Mouse (Mus musculus): ENCODE measurements around the gene Zfp526. TPM values are rescaled to one million over a fixed set of nuclear protein-coding genes. Genes with fewer than 3 reads are reported as not detected.

The Zfp526 gene
- polyA plus RNA-seq, 1 experiment from 2014 or later, result 1.7 TPM

DNA sequence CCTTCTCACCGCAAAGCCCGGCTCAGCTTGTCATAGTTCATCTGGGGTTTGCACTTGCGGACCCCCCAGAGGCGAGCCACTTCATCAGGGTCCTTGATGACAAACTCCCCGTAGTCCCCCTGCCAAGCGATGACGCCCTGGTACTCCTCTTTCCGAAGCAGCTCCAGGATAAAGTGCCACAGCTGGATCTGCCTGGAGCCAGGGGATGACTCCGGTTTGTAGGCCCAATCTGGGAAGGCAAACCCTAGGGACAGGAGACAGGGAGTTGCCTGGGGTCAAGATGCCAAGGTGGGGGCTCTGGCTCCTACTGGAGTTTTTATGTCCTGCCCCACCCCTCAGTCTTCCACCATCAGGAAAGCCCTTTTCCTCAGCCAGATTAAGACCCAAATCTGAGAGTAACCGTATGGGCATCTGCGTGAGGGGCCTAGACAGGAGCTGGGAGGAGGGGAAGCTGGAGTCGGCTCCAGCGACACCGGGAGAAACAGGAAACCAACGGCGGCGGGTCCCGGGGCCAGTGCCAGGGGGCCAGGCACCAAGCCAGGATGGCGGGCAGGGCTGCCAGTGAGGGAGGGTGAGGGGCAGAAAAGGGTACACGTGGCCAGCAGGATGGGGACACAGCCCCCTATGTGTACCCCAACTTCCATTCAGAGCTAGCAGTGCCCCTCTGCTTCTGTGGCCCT lies 25.0 kb downstream of the Zfp526 start:
- Histone ChIP-seq H3K4me3 (replicated peaks) (peak overlapping the region; percentile 12), H3K9ac (replicated peaks) (peak overlapping the region; percentile 23; the same call in 1 of the 2 replicates)
- whole genome bisulfite sequencing, result 52% methylated on average over 20 of the region's 20 CpGs

DNA sequence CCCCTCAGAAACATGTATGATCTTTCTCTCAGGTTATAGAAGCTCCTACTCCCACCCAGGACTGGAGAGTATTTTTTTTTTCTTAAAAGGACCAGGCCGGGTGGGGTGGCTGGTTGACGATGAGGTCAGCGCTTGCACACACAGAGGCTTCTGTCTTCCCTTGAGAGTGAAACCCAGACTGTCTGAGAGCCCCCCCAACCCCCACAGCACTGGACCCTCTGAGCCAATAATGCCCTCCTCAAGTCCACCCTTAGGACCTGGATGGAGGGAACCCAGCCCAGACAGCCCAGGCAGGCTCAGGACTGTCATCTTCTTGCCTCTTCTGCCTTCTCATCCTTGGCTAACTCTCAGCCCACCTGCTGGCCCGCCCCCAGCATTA lies 25.5 kb downstream of the Zfp526 start:
- H3K9ac ChIP-seq (replicated peaks), result peak overlapping the region; percentile 23; the same call in 1 of the 2 replicates
- H3K4me1 ChIP-seq, result peaks cover 68% of the 10 kb centered on the region
- H3K36me3 ChIP-seq, result no peaks in the 10 kb centered on the region
- H3K4me3 ChIP-seq (replicated peaks), result peak overlapping the region; percentile 19
- H3K4me2 ChIP-seq, result peak overlapping the region; percentile 96
- H3K27ac ChIP-seq (replicated peaks), result peak overlapping the region; percentile 90
- ATAC-seq (ENCODE audit: low FRiP score), result no peak
- H3K27me3 ChIP-seq (replicated peaks), result no peaks in the 10 kb centered on the region
- no peaks in the 10 kb centered on the region for H3K9me3 ChIP-seq (replicated peaks)
- 56% methylated on average over 4 of the region's 4 CpGs for WGBS

More for the DNA sequence above, 25.0 kb downstream of the Zfp526 start:
- peak overlapping the region; percentile 96 for H3K4me2 ChIP-seq
- no peaks in the 10 kb centered on the region for H3K9me3 ChIP-seq (replicated peaks)
- ATAC-seq (ENCODE audit: low FRiP score), result no peak
- H3K4me1 ChIP-seq, result peaks cover 65% of the 10 kb centered on the region
- H3K36me3 ChIP-seq, result no peaks in the 10 kb centered on the region
- H3K27me3 ChIP-seq (replicated peaks), result no peaks in the 10 kb centered on the region
- H3K27ac ChIP-seq (replicated peaks), result peak overlapping the region; percentile 90

GRCm38 (mm10) chr7:25247498-25247897 lies 26.3 kb downstream of the Zfp526 start:
- H3K4me1 ChIP-seq, result peaks cover 75% of the 10 kb centered on the region
- peak overlapping the region; percentile 85 for H3K4me3 ChIP-seq (replicated peaks)
- H3K27ac ChIP-seq (replicated peaks), result peak overlapping the region; percentile 90
- H3K36me3 ChIP-seq, result no peaks in the 10 kb centered on the region
- no peaks in the 10 kb centered on the region for H3K9me3 ChIP-seq (replicated peaks)
- 23% methylated on average over 3 of the region's 3 CpGs for WGBS
- ATAC-seq (ENCODE audit: low FRiP score), result no peak
- no peaks in the 10 kb centered on the region for H3K27me3 ChIP-seq (replicated peaks)
- H3K9ac ChIP-seq (replicated peaks), result peak overlapping the region; percentile 70
- peak overlapping the region; percentile 96 for H3K4me2 ChIP-seq

DNA sequence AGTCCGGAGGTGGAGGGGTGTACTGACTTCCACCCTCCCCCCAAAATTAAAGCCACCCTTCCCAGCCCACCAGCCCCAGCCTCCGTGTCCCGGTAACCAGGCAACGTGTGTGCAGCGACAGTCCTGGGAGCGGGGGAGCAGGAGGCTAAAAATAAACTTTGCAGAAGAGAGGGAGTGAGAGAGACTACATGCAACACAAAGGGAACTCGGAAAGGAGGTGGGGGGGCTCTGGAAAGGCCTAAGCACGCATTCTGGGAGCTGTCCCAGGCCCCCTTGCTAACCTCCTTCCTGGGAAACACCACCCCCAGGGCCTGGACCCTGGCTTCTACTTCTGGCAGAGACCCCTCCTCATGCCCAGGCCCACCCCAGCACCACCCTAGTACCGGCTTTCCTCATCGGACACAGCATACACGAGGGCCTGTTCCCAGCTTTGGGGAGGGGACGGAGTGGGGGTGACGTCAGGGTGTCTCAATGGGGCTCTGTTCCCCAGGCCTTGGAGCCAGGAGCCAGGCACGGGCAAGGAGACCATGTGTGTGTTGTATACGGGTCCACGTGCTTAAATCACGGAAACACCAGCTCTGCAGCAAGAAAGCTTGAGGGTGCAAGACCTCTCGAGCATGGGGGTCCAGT lies 26.9 kb downstream of the Zfp526 start:
- Histone ChIP-seq H3K27ac (replicated peaks) (peak overlapping the region; percentile 90), H3K4me3 (replicated peaks) (peak overlapping the region; percentile 85), H3K36me3 (no peaks in the 10 kb centered on the region), H3K27me3 (replicated peaks) (no peaks in the 10 kb centered on the region), H3K9ac (replicated peaks) (peak overlapping the region; percentile 70), H3K4me1 (peaks cover 76% of the 10 kb centered on the region), H3K9me3 (replicated peaks) (no peaks in the 10 kb centered on the region), H3K4me2 (peak overlapping the region; percentile 96)
- WGBS, result 4% methylated on average over 18 of the region's 18 CpGs
- peak; percentile 20 for ATAC-seq (ENCODE audit: low FRiP score)

DNA sequence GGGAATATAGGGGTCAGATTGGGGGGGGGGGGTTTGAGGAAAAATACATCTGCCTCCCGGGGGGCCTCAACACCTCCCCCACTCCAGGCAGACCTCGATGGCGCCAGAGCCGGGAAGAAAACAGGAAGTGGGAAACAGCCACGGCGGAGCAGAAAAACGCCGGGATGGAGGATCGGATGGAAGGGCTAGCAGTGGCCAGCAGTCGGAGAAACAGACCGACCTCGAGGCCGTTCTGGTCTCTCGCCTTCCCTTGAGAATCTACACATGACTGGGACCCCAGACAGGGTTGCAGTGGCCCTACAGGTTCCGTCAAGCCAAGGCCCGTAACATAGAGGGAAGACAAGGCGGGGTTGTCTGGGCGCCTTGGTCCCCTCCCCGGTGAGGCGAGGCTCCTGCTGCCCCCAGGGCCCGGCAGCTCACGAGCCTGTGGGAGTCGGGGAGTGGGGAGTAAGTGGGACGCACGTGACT lies 27.7 kb downstream of the Zfp526 start:
- H3K4me2 ChIP-seq, result peak overlapping the region; percentile 96
- H3K27me3 ChIP-seq (replicated peaks), result no peaks in the 10 kb centered on the region
- under 1% methylated on average over 25 of the region's 25 CpGs for WGBS
- peak overlapping the region; percentile 70 for H3K9ac ChIP-seq (replicated peaks)
- H3K36me3 ChIP-seq, result no peaks in the 10 kb centered on the region
- H3K4me3 ChIP-seq (replicated peaks), result peak overlapping the region; percentile 85
- H3K27ac ChIP-seq (replicated peaks), result peak overlapping the region; percentile 90
- H3K9me3 ChIP-seq (replicated peaks), result no peaks in the 10 kb centered on the region
- H3K4me1 ChIP-seq, result peaks cover 76% of the 10 kb centered on the region
- peak; percentile 13; the same call in 1 of the 2 replicates for ATAC-seq (ENCODE audit: low FRiP score)

- ATAC-seq (ENCODE audit: low FRiP score), result peak; percentile 43
- Histone ChIP-seq H3K27ac (replicated peaks) (peak overlapping the region; percentile 90), H3K4me2 (peak overlapping the region; percentile 96), H3K9ac (replicated peaks) (peak overlapping the region; percentile 70), H3K36me3 (no peaks in the 10 kb centered on the region), H3K4me3 (replicated peaks) (peak overlapping the region; percentile 85), H3K9me3 (replicated peaks) (no peaks in the 10 kb centered on the region), H3K4me1 (peaks cover 76% of the 10 kb centered on the region), H3K27me3 (replicated peaks) (no peaks in the 10 kb centered on the region)
- 1% methylated on average over 59 of the region's 73 CpGs for WGBS
Observed at GRCm38 (mm10) chr7:25249314-25250140, 28.3 kb downstream of the Zfp526 start.

DNA sequence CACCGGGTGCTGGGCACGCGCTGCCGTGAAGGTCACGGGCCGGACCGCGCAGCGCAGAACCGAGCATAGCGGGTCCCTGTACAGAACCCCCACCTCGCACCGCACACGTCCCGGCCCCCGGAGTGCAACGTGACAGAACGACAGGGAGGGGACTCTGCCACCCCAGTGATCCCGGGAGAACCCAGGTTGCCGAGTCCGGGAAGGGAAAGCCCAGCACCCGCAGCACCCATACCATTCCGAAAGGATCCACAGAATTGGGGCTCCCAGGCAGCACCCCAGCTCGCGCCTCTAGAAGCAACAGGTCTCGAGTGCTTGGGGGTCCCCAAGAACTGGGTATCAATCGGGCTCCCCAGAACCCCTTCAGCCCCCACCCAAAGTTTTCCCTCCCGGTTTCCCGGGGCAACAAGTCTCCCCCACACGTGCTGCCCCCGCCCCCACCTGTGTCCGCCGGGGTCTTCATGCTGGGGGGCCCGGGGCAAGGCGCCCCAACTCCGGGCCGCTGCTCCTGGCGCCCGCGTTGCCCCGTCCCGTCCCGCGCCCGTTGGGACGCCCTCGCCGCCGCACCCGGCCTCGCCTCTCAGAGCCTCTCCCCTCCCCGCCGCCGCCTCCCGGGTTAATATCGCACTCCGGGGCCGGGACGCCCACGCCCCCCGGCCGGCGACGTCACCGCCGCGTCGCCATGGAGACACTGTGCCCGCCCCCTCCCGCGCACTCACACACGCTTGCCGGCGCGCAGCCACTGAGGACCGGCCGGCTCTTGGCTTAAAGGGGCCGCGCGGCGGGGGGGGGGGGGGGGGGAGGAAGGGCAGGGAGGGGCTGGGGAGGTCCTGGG lies 29.1 kb downstream of the Zfp526 start, which contains the start of gene Erf:
Gene Erf (minus strand): TSS at position 621 of the 832 bp plus-strand sequence.
- no peaks in the 10 kb centered on the region for H3K27me3 ChIP-seq (replicated peaks)
- H3K4me1 ChIP-seq, result peaks cover 67% of the 10 kb centered on the region
- under 1% methylated on average over 74 of the region's 81 CpGs for WGBS
- peak; percentile 85 for ATAC-seq (ENCODE audit: low FRiP score)
- H3K9me3 ChIP-seq (replicated peaks), result no peaks in the 10 kb centered on the region
- peak within 1 kb of the TSS; percentile 96 for H3K4me2 ChIP-seq
- H3K36me3 ChIP-seq, result no peaks in the 10 kb centered on the region
- H3K27ac ChIP-seq (replicated peaks), result peak within 1 kb of the TSS; percentile 90
- peak within 1 kb of the TSS; percentile 70 for H3K9ac ChIP-seq (replicated peaks)
- H3K4me3 ChIP-seq (replicated peaks), result peak within 1 kb of the TSS; percentile 85

DNA sequence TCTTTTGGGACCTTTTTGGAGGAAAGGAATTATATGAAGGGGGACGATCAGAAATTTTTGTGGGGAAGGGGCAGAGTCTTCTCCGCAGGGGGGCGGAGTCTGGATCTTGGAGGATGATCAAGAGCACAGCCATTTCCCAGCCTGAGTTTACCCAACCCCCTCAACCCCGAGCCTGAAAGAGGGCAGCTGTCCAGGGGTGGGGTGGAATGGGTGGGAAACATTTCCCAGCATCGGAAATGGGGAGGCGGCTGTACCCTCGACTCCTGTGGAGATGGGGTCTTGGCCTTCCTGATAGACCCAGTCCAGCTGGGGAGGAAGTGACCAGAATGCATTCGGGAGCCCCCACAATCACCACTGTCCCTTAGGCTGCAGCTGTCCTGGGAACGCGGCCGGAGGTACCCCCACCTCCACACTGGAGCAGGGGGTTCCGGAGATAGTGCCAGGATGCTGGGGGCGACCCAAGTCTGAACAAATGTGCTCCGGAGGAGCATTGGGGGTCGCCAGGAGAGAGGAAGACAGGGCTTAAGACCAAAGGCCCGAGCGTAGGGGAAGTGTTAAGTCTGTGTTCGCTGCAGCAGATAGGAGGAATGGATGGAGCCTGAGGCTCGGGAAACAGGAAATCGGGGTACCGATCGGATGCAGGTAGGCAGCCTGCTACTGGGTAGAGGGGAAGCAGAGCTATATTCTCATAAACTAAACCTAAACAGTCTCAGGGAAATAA lies 30.0 kb downstream of the Zfp526 start:
- Histone ChIP-seq H3K27me3 (replicated peaks) (no peaks in the 10 kb centered on the region), H3K9me3 (replicated peaks) (no peaks in the 10 kb centered on the region), H3K27ac (replicated peaks) (peak overlapping the region; percentile 90), H3K9ac (replicated peaks) (peak overlapping the region; percentile 70), H3K36me3 (no peaks in the 10 kb centered on the region), H3K4me3 (replicated peaks) (peak overlapping the region; percentile 85), H3K4me2 (peak overlapping the region; percentile 96), H3K4me1 (peaks cover 59% of the 10 kb centered on the region)
- WGBS, result 2% methylated on average over 22 of the region's 22 CpGs
- peak; percentile 13; the same call in 1 of the 2 replicates for ATAC-seq (ENCODE audit: low FRiP score)

GRCm38 (mm10) chr7:25251822-25252221 lies 30.6 kb downstream of the Zfp526 start:
- H3K4me3 ChIP-seq (replicated peaks), result peak overlapping the region; percentile 85
- 11% methylated on average over 8 of the region's 8 CpGs for WGBS
- peak overlapping the region; percentile 90 for H3K27ac ChIP-seq (replicated peaks)
- peak overlapping the region; percentile 70 for H3K9ac ChIP-seq (replicated peaks)
- no peaks in the 10 kb centered on the region for H3K27me3 ChIP-seq (replicated peaks)
- no peaks in the 10 kb centered on the region for H3K9me3 ChIP-seq (replicated peaks)
- H3K4me1 ChIP-seq, result peaks cover 53% of the 10 kb centered on the region
- ATAC-seq (ENCODE audit: low FRiP score), result no peak
- H3K36me3 ChIP-seq, result no peaks in the 10 kb centered on the region
- H3K4me2 ChIP-seq, result peak overlapping the region; percentile 96

- Histone ChIP-seq H3K36me3 (no peaks in the 10 kb centered on the region), H3K4me1 (peaks cover 2% of the 10 kb centered on the region), H3K27me3 (replicated peaks) (no peaks in the 10 kb centered on the region), H3K9ac (replicated peaks) (no peak overlapping the region), H3K4me3 (replicated peaks) (no peak overlapping the region), H3K4me2 (no peak overlapping the region), H3K9me3 (replicated peaks) (no peaks in the 10 kb centered on the region), H3K27ac (replicated peaks) (no peak overlapping the region)
- no peak for ATAC-seq (ENCODE audit: low FRiP score)
- 84% methylated on average over 1 of the region's 1 CpGs for WGBS
Observed at GRCm38 (mm10) chr7:25261896-25262295, 40.7 kb downstream of the Zfp526 start.

Measured in neural tube, embryonic 15.5 days (tissue).